Mouse (Mus musculus): ENCODE results near the gene Adprhl2.

GRCm38 (mm10) chr4:126301584-126302309 lies 19.8 kb downstream of the Adprhl2 start:
- TF ChIP-seq EP300 (optimal IDR thresholded peaks at IDR 0.05) (no peak), CTCF (IDR thresholded peaks at IDR 0.05; ENCODE audit: low read depth) (no peak)

Measured in stomach, postnatal 0 days (tissue).